Mouse (Mus musculus) limb, embryonic 13.5 days (tissue): ENCODE data around the gene Gm28051. TPM values are rescaled to one million over a fixed set of nuclear protein-coding genes. Genes with fewer than 3 reads are reported as not detected.
A peak's percentile ranks its signal among the peaks of the same experiment; 100 is the strongest.

Experiments used
- ATAC-seq: fragments of 200-750 bp; cut with Nextera tagmentation; 2 replicates; pipeline ENCODE4 v1.8.0; 2017; ENCODE audit warnings: low read depth, moderate number of reproducible peaks, moderate TSS enrichment; ENCODE audit not compliant: low FRiP score
- H3K27ac ChIP-seq: fragments of 300-500 bp; sonication (generic); 2 replicates; pipeline ENCODE4 v1.5.1; 2015; ENCODE audit warnings: inconsistent platforms, mild to moderate bottlenecking, moderate library complexity
- H3K27me3 ChIP-seq: fragments of 300-500 bp; sonication (generic); 2 replicates; pipeline ENCODE4 v1.6.1; 2015; ENCODE audit warnings: mild to moderate bottlenecking, inconsistent platforms
- H3K36me3 ChIP-seq: fragments of 300-500 bp; sonication (generic); 2 replicates; pipeline ENCODE4 v1.6.1; 2015; ENCODE audit warnings: inconsistent platforms, mild to moderate bottlenecking, moderate library complexity
- H3K4me1 ChIP-seq: fragments of 300-500 bp; sonication (generic); 2 replicates; pipeline ENCODE4 v1.6.1; 2015; ENCODE audit warnings: inconsistent platforms
- H3K4me2 ChIP-seq: fragments of 300-500 bp; sonication (generic); replicated peaks from 2 replicates; pipeline ENCODE4 v1.6.1; 2015; ENCODE audit warnings: inconsistent platforms, mild to moderate bottlenecking, moderate library complexity
- H3K4me3 ChIP-seq: fragments of 300-500 bp; sonication (generic); 2 replicates; pipeline ENCODE4 v1.5.1; 2015; ENCODE audit warnings: moderate library complexity, mild to moderate bottlenecking, inconsistent platforms
- H3K9ac ChIP-seq: fragments of 300-500 bp; sonication (generic); 2 replicates; pipeline ENCODE4 v1.6.1; 2015; ENCODE audit warnings: mild to moderate bottlenecking, inconsistent platforms
- H3K9me3 ChIP-seq: fragments of 300-500 bp; sonication (generic); 2 replicates; pipeline ENCODE4 v1.6.1; 2016; ENCODE audit warnings: inconsistent platforms
- WGBS: fragments of 180-500 bp; shearing (Covaris S2); methylation state at CpG from one replicate; pipeline ENCODE4 v1.1.7; 2015; 5-methylcytosine and 5-hydroxymethylcytosine counted together
- polyA plus RNA-seq: library from polyadenylated mRNA; unstranded; fragments of >200 nt; fragmentation: Nextera tagmentation; extraction: Ambion mirVana; gene quantifications from 2 replicates; pipeline ENCODE4 v1.2.1, GENCODE M21; 2015

Gm28051 gene
- polyA plus RNA-seq, 1 experiment from 2014 or later, result not detected

DNA sequence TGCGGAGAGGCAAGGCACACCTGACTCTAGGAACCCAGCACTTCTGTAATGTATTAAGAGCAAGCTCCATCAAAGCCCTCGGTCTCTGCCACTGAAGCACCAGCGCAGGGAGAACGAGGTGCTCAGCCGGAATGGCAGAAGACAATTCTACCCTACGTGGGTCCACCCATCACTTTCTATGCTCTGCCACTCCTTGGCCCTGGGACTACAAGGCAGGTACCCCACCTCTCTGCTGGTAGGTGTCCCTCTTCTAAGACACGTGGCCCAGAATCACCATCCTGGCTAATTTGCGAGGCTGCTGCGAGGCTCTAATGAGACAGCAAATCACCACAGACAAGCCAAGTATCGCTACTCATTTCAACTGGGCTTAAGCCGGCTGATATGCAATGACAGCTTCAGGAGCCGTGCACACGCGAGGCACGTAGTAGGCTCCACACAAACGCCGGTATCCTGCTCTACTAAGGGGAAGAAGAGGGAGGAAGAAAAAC is 53.6 kb downstream of the Gm28051 start:
- Histone ChIP-seq H3K27me3 (no peaks in the 10 kb centered on the region), H3K27ac (no peak overlapping the region), H3K36me3 (no peaks in the 10 kb centered on the region), H3K9ac (peak overlapping the region; percentile 84), H3K4me3 (peak overlapping the region; percentile 68), H3K4me2 (peak overlapping the region; percentile 92), H3K4me1 (peaks cover 51% of the 10 kb centered on the region), H3K9me3 (no peaks in the 10 kb centered on the region)
- 6% methylated on average over 17 of the region's 17 CpGs for WGBS
- ATAC-seq, result no peak

DNA sequence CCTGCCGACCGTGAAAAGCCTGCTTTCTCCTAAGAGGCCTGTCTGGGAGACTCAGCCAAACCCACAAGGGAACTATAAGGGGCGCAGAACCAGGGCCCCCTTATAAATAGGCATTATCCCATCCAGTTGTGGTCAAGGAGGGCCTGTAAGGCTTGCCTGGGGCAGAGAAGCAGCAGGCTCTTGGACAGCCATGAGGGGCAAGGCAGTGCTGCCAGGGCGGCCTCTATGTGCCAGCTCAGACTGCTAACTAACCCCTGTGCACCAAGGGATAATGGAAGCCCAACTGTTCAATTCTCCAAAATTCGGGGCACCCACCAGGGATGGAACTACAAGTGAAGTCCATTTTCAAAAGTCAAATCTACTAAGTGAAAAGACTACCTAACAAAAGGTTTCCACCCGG is 54.1 kb downstream of the Gm28051 start:
- 39% methylated on average over 6 of the region's 6 CpGs for WGBS
- Histone ChIP-seq H3K27me3 (no peaks in the 10 kb centered on the region), H3K4me2 (peak overlapping the region; percentile 92), H3K4me3 (peak overlapping the region; percentile 68), H3K4me1 (peaks cover 56% of the 10 kb centered on the region), H3K27ac (no peak overlapping the region), H3K9me3 (no peaks in the 10 kb centered on the region), H3K9ac (peak overlapping the region; percentile 13; the same call in 1 of the 2 replicates), H3K36me3 (no peaks in the 10 kb centered on the region)
- ATAC-seq, result no peak

DNA sequence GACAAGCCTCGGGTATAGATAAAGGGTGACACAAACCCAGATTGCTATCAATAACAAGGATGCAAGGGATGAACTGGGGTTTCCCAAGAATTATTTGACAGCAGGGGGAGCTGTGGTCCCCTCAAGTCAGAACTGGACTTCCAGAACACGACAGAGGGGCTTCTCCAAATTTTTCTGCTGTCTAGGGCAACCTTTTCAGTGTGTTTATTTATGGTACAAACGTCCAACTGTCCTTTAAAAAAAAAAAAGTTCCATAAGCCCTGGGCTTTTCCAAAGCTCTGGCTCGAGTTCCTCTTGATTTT is 54.5 kb downstream of the Gm28051 start:
- H3K4me1 ChIP-seq, result peaks cover 60% of the 10 kb centered on the region
- peak overlapping the region; percentile 67 for H3K27ac ChIP-seq
- H3K36me3 ChIP-seq, result no peaks in the 10 kb centered on the region
- peak overlapping the region; percentile 92 for H3K4me2 ChIP-seq
- H3K9me3 ChIP-seq, result no peaks in the 10 kb centered on the region
- ATAC-seq, result no peak
- no peaks in the 10 kb centered on the region for H3K27me3 ChIP-seq
- WGBS, result 5% methylated on average over 4 of the region's 4 CpGs
- peak overlapping the region; percentile 53 for H3K9ac ChIP-seq
- peak overlapping the region; percentile 68 for H3K4me3 ChIP-seq

DNA sequence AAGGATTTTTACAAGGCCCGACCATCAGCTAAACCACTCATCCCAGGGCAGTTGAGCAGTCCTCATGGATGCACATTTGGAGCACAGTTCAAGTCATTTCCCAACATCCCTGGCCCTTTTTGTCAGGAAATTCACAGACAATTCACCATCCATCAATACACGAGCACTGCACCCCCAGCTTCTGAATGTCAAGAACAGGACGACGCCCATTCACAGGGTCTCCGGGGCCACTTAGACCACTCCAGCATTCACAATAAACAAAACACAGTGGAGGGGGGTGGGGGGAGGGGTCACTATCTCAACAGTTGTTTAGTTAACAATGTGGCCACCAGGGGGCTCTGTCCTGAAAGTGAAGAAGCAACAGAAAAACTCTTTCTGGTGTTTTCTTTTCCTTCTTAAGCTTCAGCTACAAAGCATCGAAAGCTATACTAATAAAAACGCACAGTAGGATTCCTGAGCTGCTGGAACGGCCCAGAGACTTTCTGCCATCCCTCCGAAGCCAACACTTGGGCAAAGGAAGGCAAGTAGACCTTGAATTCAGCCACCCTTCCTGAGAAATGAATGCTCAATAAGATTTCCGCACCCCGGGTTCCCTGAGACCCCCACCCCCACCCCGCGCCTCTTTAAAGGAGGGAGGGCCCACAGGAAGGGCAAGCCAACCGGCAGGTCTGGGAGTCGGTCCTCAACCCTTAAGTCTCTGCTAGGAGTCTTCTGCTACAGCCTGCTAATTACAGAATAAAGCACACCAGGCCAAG is 55.0 kb downstream of the Gm28051 start:
- Histone ChIP-seq H3K4me2 (peak overlapping the region; percentile 92), H3K9me3 (no peaks in the 10 kb centered on the region), H3K36me3 (no peaks in the 10 kb centered on the region), H3K4me1 (peaks cover 66% of the 10 kb centered on the region), H3K9ac (peak overlapping the region; percentile 53), H3K27ac (peak overlapping the region; percentile 67), H3K4me3 (peak overlapping the region; percentile 68), H3K27me3 (no peaks in the 10 kb centered on the region)
- WGBS, result 6% methylated on average over 15 of the region's 15 CpGs
- no peak for ATAC-seq

DNA sequence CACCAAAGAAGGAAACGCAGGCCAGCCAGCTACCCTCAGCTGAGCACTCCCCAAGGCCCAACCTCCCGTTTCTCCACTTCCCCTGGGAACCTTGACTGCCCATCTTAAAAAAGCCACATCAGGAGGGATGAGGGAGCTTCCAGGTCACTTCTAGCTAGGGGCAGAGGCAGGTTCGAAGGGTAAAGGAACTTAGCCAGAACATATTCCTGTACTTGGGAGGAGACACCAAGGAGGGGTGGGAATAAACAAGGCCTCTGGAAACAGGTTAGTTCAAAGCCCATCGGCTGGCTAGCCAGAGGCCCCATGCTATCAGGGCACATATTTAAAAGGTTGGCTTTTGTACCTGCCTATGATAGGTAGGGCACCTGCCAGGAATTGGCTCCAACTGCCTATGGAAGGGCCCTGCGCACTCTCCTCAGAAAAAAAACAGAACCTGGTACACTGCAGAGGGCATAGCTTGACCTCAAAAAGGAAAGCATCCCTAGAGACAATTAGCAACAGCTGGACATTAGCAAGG is 55.8 kb downstream of the Gm28051 start:
- H3K27me3 ChIP-seq, result no peaks in the 10 kb centered on the region
- 89% methylated on average over 5 of the region's 5 CpGs for WGBS
- H3K27ac ChIP-seq, result no peak overlapping the region
- H3K4me2 ChIP-seq, result peak overlapping the region; percentile 92; the same call in 1 of the 2 replicates
- H3K9me3 ChIP-seq, result no peaks in the 10 kb centered on the region
- no peak for ATAC-seq
- H3K4me1 ChIP-seq, result peaks cover 73% of the 10 kb centered on the region
- H3K36me3 ChIP-seq, result no peaks in the 10 kb centered on the region
- no peak overlapping the region for H3K9ac ChIP-seq
- H3K4me3 ChIP-seq, result no peak overlapping the region

DNA sequence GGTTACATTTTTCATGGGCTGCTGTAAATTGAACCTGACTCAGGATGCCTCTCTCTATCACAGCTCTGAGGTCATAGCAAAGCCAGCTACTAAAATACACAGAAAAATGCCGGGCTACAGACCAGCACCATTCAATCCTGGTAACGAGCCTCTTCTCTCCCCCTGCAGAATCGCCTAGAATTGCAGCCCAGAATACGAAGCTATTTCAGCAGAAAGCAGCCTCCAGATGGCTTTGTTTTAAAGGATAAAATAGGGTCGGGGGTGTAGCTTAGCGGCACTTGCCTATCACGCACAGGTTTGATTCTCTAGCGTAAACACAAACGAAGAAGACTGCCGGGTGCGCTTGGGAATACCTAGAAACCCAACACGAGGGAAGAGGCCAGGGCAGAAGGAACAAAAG is 57.1 kb downstream of the Gm28051 start:
- no peak for ATAC-seq
- H3K27me3 ChIP-seq, result no peaks in the 10 kb centered on the region
- 53% methylated on average over 12 of the region's 12 CpGs for WGBS
- H3K36me3 ChIP-seq, result no peaks in the 10 kb centered on the region
- H3K4me2 ChIP-seq, result no peak overlapping the region
- no peak overlapping the region for H3K4me3 ChIP-seq
- no peaks in the 10 kb centered on the region for H3K9me3 ChIP-seq
- no peak overlapping the region; the same call in 1 of the 2 replicates for H3K27ac ChIP-seq
- H3K9ac ChIP-seq, result no peak overlapping the region
- peaks cover 79% of the 10 kb centered on the region for H3K4me1 ChIP-seq

DNA sequence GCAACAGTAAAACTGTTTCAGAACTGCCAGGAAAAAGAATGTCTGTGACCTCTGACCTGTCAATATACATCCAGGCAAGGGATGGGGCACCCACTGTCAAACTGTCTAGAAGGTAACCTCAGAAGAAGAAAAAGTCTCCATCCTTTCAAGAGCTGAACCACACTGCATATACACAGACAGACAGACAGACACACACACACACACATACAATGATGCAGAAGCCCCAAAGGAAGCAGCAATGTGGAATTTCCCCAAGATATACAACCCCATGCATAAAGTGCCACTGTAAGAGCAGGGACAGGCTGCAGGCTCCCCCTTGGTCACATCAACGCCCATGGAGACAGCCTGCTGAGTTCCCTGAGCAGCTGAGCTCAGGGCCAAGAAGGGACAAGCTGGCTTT is 58.4 kb downstream of the Gm28051 start:
- H3K4me1 ChIP-seq, result peaks cover 78% of the 10 kb centered on the region
- no peaks in the 10 kb centered on the region for H3K27me3 ChIP-seq
- no peak overlapping the region for H3K4me3 ChIP-seq
- H3K9me3 ChIP-seq, result no peaks in the 10 kb centered on the region
- 43% methylated on average over 1 of the region's 1 CpGs for WGBS
- H3K36me3 ChIP-seq, result no peaks in the 10 kb centered on the region
- no peak overlapping the region for H3K9ac ChIP-seq
- H3K27ac ChIP-seq, result no peak overlapping the region
- ATAC-seq, result no peak
- no peak overlapping the region for H3K4me2 ChIP-seq

DNA sequence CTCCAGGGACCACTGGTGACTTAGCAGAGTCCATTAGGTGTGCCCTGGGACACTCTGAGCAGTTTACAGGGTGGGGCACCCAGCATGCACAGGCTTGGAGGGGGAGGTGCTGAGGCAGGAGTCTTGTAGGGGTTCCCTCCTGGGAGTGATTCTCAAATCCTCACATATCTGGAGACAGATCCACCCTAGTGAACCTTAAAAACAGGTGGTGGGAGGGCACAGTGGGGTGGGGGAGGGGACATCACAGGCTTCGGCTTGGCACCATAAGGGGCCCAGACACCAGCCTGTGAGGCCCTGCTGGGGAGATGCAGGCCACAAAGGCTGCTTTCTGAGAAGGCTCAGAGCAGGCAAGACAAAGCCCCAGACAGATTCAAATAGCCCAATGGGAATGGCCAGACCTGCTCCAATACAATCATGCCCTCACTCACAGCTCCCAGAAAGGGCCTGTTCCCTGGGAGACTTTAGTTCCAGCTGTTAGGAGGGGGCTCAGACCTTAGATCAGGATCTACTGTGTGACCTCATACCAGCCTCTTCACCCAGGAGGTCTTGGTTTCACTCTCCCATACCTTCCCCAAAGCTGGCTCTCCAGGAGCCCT is 59.4 kb downstream of the Gm28051 start:
- Histone ChIP-seq H3K4me1 (peaks cover 68% of the 10 kb centered on the region), H3K27me3 (no peaks in the 10 kb centered on the region), H3K4me3 (no peak overlapping the region), H3K36me3 (no peaks in the 10 kb centered on the region), H3K27ac (peak overlapping the region; percentile 16; the same call in 1 of the 2 replicates), H3K9ac (peak overlapping the region; percentile 36; the same call in 1 of the 2 replicates), H3K9me3 (no peaks in the 10 kb centered on the region), H3K4me2 (no peak overlapping the region)
- 26% methylated on average over 1 of the region's 1 CpGs for WGBS
- no peak for ATAC-seq

DNA sequence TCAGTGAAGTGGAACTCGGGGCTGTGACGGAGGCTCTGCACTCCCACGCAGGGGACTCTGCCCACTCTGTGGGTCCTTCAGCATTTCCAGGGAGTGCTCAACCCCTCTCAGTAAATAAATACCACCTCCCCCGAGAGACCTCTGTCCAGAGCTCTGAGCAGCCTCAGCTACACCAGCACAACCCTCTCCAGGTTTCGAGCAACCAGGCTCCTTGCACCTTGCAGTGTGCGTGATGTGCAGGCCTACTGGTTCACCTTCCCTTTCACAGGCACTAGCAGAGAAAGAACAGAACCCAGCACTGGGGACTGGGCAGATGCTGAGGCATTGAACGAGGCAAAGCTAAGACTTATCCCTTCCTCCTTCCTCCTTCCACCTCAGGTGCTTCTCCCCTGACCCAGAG is 60.2 kb downstream of the Gm28051 start:
- Histone ChIP-seq H3K27ac (no peak overlapping the region), H3K4me1 (peaks cover 60% of the 10 kb centered on the region), H3K4me3 (no peak overlapping the region), H3K4me2 (no peak overlapping the region), H3K9ac (0 out of 2 replicates have a peak overlapping the region, but pooled peaks have one; percentile 13), H3K36me3 (no peaks in the 10 kb centered on the region), H3K27me3 (no peaks in the 10 kb centered on the region), H3K9me3 (no peaks in the 10 kb centered on the region)
- no peak for ATAC-seq
- 78% methylated on average over 7 of the region's 7 CpGs for WGBS

DNA sequence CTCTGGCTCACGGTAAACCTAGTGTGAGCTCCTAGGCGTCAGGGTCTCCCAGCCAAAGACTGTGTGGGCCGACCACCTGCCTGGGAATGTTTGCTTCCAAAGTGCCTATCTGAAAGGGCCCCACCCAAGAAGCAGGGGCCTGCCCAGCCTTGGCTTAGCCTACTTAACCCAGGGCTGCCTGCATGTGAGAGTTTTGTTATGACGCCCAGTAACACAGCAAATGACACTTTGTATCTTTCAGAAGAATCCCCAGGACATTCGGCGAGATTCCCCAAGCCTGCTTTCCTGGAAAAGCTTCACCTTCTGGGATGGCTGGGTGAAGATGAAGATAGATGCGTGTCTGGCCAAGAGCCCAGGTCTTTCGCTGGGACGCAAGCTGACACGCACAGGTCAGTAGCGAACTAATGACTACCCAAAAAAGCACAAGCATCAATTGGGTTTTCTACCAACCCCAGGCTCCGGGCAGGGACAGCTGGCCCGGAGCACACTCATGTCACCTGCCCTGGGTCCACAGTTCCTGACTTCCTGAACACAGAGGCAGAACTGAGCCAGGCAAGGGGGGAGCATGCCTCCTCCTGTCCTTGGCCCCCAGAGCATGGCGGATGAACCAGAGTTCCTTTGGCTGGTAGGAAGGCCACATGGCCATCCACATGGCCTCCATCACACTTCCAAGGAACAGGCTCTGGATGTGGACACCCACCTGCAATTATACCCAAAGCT is 60.8 kb downstream of the Gm28051 start:
- H3K9me3 ChIP-seq, result no peaks in the 10 kb centered on the region
- H3K4me3 ChIP-seq, result no peak overlapping the region
- peaks cover 57% of the 10 kb centered on the region for H3K4me1 ChIP-seq
- H3K27me3 ChIP-seq, result no peaks in the 10 kb centered on the region
- H3K27ac ChIP-seq, result no peak overlapping the region; the same call in 1 of the 2 replicates
- no peaks in the 10 kb centered on the region for H3K36me3 ChIP-seq
- H3K9ac ChIP-seq, result no peak overlapping the region
- 86% methylated on average over 14 of the region's 14 CpGs for WGBS
- H3K4me2 ChIP-seq, result no peak overlapping the region
- ATAC-seq, result no peak

DNA sequence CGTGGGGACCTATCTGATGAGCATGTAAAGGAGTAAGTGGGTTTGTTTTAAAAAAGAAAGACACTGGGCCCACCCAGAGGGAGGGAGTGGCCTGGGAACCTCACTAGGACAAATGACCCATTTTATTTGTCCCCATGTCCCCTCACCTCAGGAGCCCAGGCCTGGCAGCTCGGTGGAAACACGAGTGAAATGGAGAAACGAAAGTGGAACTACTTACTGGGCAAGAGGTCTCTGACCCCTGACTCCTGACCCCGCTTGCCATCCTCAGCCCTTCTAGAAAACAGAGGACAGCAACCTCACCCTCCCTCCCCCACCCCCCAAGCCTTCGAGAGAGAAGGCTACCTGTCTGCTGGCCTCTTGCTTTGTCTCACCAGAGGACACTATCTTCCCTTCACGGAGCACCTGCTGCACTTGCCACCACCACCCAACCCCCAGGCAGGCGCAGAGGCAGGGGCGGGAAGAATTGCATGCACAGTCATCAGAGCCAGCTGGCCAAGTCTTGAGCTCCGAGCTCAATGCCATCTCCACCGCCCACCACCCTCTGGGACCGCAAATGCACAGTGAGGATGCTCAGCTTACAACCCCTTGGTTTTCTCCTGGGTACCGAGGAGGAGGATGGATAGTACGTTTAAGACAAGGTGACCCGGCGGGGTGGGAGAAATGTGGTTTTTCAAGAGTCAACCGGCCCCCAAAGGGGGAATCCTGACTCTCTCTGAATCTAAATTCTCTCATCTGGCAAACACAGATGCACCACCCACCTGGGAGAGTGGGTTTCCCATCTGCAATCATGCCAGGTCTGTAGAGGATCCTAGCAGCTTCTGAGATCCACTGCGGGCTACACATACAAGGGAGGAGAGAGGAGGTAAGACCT is 62.0 kb downstream of the Gm28051 start:
- 78% methylated on average over 18 of the region's 18 CpGs for WGBS
- H3K9me3 ChIP-seq, result no peaks in the 10 kb centered on the region
- H3K9ac ChIP-seq, result no peak overlapping the region
- no peaks in the 10 kb centered on the region for H3K27me3 ChIP-seq
- no peak for ATAC-seq
- no peaks in the 10 kb centered on the region for H3K36me3 ChIP-seq
- no peak overlapping the region for H3K4me3 ChIP-seq
- H3K27ac ChIP-seq, result no peak overlapping the region
- H3K4me1 ChIP-seq, result peaks cover 54% of the 10 kb centered on the region
- H3K4me2 ChIP-seq, result no peak overlapping the region
